Mouse (Mus musculus): ENCODE data around the gene Zar1l. TPM values are rescaled to one million over a fixed set of nuclear protein-coding genes. Genes with fewer than 3 reads are reported as not detected.

The Zar1l gene
- not detected in 2 replicates for polyA plus RNA-seq (2014; fragmentation: Nextera tagmentation; extraction: Ambion mirVana)

DNA sequence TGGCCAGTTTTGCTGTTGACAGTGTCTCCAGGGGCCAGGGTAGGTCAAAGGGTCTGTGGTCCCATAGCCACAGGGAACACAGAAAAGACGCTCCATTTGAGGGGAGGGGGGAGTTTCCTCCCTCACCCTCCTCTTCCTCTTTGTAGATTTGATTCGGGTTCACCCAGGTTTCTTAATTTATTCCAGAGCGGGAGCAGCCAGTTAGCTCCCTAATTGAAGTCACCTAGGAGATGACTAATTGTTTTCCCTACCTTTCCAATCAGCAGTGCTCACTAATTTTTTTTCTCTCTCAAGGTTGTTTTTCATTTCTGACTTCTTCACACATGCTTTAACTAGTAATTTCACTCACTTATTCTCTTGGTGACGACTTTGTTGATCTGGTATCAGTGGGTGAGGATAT lies at the start of gene Zar1l:
TSS of gene Zar1l (minus strand) at position 101 of the 400 bp plus-strand sequence.
- Histone ChIP-seq H3K4me3 (ENCODE audit: low read depth, low read length) (no peak within 1 kb of the TSS), H3K27ac (replicated peaks; ENCODE audit: low read depth, low read length) (no peak within 1 kb of the TSS), H3K9ac (replicated peaks; ENCODE audit: low read length) (no peak within 1 kb of the TSS), H3K4me1 (ENCODE audit: control insufficient read depth, insufficient read depth, low read length) (no peaks in the 10 kb centered on the region), H3K9me3 (replicated peaks; ENCODE audit: control insufficient read depth, low read length) (no peaks in the 10 kb centered on the region), H3K36me3 (replicated peaks; ENCODE audit: control insufficient read depth, insufficient read depth, low read depth, low read length) (no peaks in the 10 kb centered on the region), H3K4me2 (ENCODE audit: low read depth, low read length) (no peak within 1 kb of the TSS), H3K27me3 (ENCODE audit: control insufficient read depth, insufficient read depth, low read length) (no peaks in the 10 kb centered on the region)
- ATAC-seq (replicated peaks; ENCODE audit: insufficient number of reproducible peaks, low FRiP score, low TSS enrichment, low read depth) = no peak
- DNase-seq (ENCODE audit: low spot score) = no peak
- WGBS = 42% methylated on average over 4 of the region's 4 CpGs

DNA sequence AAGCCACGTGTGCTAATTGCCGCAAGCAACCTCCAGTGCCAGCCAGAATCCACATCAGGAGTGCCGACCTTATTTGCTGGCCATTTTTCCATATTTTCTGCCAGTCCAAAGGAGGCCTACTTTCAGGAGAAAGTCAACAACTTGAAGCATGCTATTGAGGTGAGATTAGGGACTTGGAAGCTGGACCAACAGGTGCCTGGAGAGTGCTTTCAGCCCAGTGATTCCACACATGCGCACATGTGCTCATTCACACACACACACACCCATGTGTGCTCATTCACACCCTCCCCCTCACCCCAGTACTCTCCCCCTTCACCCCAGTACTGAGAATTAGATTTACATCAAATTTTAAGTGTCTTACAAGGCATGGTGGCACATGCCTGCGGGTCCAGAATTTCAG lies 49.0 kb upstream of the Zar1l start:
- no peak for ATAC-seq (replicated peaks; ENCODE audit: insufficient number of reproducible peaks, low FRiP score, low TSS enrichment, low read depth)
- H3K27me3 ChIP-seq (ENCODE audit: control insufficient read depth, insufficient read depth, low read length) = no peaks in the 10 kb centered on the region
- no peak overlapping the region for H3K4me3 ChIP-seq (ENCODE audit: low read depth, low read length)
- peaks cover 2% of the 10 kb centered on the region; the same call in 1 of the 2 replicates for H3K36me3 ChIP-seq (replicated peaks; ENCODE audit: control insufficient read depth, insufficient read depth, low read depth, low read length)
- WGBS = 92% methylated on average over 5 of the region's 5 CpGs
- H3K4me2 ChIP-seq (ENCODE audit: low read depth, low read length) = no peak overlapping the region
- H3K27ac ChIP-seq (replicated peaks; ENCODE audit: low read depth, low read length) = no peak overlapping the region
- no peaks in the 10 kb centered on the region for H3K9me3 ChIP-seq (replicated peaks; ENCODE audit: control insufficient read depth, low read length)
- H3K4me1 ChIP-seq (ENCODE audit: control insufficient read depth, insufficient read depth, low read length) = no peaks in the 10 kb centered on the region
- H3K9ac ChIP-seq (replicated peaks; ENCODE audit: low read length) = no peak overlapping the region
- no peak for DNase-seq (ENCODE audit: low spot score)

DNA sequence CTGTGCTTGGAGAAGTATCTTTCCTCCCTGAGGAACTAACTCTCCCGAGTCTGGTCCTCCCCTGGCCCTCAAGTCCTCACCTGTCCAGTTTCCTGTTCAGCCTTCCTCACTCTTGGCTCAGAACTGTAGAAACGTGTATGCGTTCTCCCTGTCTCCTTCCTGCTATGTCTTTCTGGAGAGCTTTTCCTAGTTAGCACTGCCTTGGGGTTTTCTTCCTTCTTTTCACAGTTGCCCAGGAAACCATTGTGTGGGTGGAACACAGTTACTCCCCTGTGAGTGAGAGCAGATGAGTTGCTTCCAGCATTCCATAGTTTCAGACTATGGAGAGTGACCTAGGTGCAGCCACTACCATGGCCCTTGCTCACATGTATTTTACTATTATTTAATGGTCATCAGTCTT lies 48.3 kb upstream of the Zar1l start:
- Histone ChIP-seq H3K27ac (replicated peaks; ENCODE audit: low read depth, low read length) (no peak overlapping the region), H3K4me2 (ENCODE audit: low read depth, low read length) (no peak overlapping the region), H3K9ac (replicated peaks; ENCODE audit: low read length) (no peak overlapping the region), H3K4me1 (ENCODE audit: control insufficient read depth, insufficient read depth, low read length) (no peaks in the 10 kb centered on the region), H3K9me3 (replicated peaks; ENCODE audit: control insufficient read depth, low read length) (no peaks in the 10 kb centered on the region), H3K36me3 (replicated peaks; ENCODE audit: control insufficient read depth, insufficient read depth, low read depth, low read length) (peaks cover 2% of the 10 kb centered on the region; the same call in 1 of the 2 replicates), H3K27me3 (ENCODE audit: control insufficient read depth, insufficient read depth, low read length) (no peaks in the 10 kb centered on the region), H3K4me3 (ENCODE audit: low read depth, low read length) (no peak overlapping the region)
- WGBS = 78% methylated on average over 3 of the region's 3 CpGs
- no peak for ATAC-seq (replicated peaks; ENCODE audit: insufficient number of reproducible peaks, low FRiP score, low TSS enrichment, low read depth)
- no peak for DNase-seq (ENCODE audit: low spot score)

DNA sequence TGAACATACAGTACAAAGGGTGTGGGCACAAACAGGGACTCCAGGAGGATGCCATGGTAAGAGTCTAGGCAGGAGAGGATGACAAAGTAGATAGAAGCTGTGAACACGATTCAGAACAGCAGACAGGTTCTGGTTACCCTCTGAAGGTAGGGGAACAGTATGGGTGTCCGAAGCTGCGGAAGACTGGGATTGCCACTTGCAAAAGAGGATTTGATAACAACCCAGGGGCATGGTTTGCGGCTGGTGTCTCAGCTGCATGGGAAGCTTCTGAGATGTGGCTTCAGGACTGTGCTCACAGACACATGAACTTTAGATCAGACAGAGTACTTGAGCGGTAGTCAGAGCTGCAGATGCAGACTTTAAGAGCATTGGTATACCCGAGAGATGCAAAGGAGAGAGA lies 46.5 kb upstream of the Zar1l start:
- Histone ChIP-seq H3K27ac (replicated peaks; ENCODE audit: low read depth, low read length) (no peak overlapping the region), H3K36me3 (replicated peaks; ENCODE audit: control insufficient read depth, insufficient read depth, low read depth, low read length) (no peaks in the 10 kb centered on the region; the same call in 1 of the 2 replicates), H3K9ac (replicated peaks; ENCODE audit: low read length) (no peak overlapping the region), H3K4me2 (ENCODE audit: low read depth, low read length) (no peak overlapping the region), H3K4me3 (ENCODE audit: low read depth, low read length) (no peak overlapping the region), H3K9me3 (replicated peaks; ENCODE audit: control insufficient read depth, low read length) (no peaks in the 10 kb centered on the region), H3K27me3 (ENCODE audit: control insufficient read depth, insufficient read depth, low read length) (no peaks in the 10 kb centered on the region), H3K4me1 (ENCODE audit: control insufficient read depth, insufficient read depth, low read length) (no peaks in the 10 kb centered on the region)
- DNase-seq (ENCODE audit: low spot score) (no peak), ATAC-seq (replicated peaks; ENCODE audit: insufficient number of reproducible peaks, low FRiP score, low TSS enrichment, low read depth) (no peak)
- 92% methylated on average over 6 of the region's 6 CpGs for WGBS

DNA sequence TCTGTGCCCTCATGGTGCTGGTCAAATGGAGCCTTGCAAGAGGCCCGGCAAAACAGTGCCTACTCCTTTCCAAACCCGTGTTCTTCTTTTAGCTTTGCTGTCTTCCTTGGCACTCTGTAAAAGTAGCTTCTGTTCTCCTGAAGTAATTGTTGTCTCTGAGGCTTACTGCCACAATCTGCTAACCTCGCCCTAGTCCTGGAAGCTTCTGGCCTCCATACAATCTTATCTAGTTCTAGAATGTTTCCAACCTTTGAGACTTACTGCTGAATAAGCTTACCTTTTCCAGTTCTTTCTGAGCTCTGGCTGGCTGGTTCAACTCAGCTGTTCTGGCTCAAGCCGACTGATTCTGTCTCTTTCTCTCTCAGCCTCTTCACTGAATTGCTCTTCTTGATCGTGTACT lies 43.8 kb upstream of the Zar1l start:
- DNase-seq (ENCODE audit: low spot score) (no peak), ATAC-seq (replicated peaks; ENCODE audit: insufficient number of reproducible peaks, low FRiP score, low TSS enrichment, low read depth) (no peak)
- no peak overlapping the region for H3K9ac ChIP-seq (replicated peaks; ENCODE audit: low read length)
- H3K36me3 ChIP-seq (replicated peaks; ENCODE audit: control insufficient read depth, insufficient read depth, low read depth, low read length) = no peaks in the 10 kb centered on the region; the same call in none of the 2 replicates
- 93% methylated on average over 5 of the region's 5 CpGs for WGBS
- H3K4me2 ChIP-seq (ENCODE audit: low read depth, low read length) = no peak overlapping the region
- no peaks in the 10 kb centered on the region for H3K27me3 ChIP-seq (ENCODE audit: control insufficient read depth, insufficient read depth, low read length)
- H3K4me3 ChIP-seq (ENCODE audit: low read depth, low read length) = no peak overlapping the region
- no peaks in the 10 kb centered on the region for H3K9me3 ChIP-seq (replicated peaks; ENCODE audit: control insufficient read depth, low read length)
- H3K4me1 ChIP-seq (ENCODE audit: control insufficient read depth, insufficient read depth, low read length) = no peaks in the 10 kb centered on the region
- H3K27ac ChIP-seq (replicated peaks; ENCODE audit: low read depth, low read length) = no peak overlapping the region

DNA sequence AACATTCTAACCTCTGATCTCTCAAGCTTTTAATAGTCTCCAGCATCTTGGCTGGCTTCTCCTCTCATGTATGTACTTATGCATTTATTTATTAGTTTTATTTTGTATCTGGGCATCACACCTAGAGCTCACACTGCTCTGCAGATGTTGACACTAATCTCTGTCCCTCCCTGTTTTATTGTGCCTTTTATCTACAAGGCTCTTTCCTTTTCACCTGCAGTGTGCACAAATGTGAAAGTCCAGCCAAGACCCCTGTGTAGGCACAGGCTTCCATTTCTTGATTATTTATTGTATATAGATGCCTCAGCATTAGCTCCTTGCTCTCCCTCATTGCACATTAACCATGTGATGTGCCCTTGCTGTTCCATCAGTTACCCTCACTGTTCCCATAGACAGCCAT lies 43.4 kb upstream of the Zar1l start:
- Histone ChIP-seq H3K27ac (replicated peaks; ENCODE audit: low read depth, low read length) (no peak overlapping the region), H3K4me1 (ENCODE audit: control insufficient read depth, insufficient read depth, low read length) (no peaks in the 10 kb centered on the region), H3K9ac (replicated peaks; ENCODE audit: low read length) (no peak overlapping the region), H3K4me3 (ENCODE audit: low read depth, low read length) (no peak overlapping the region), H3K36me3 (replicated peaks; ENCODE audit: control insufficient read depth, insufficient read depth, low read depth, low read length) (no peaks in the 10 kb centered on the region; the same call in none of the 2 replicates), H3K27me3 (ENCODE audit: control insufficient read depth, insufficient read depth, low read length) (no peaks in the 10 kb centered on the region), H3K4me2 (ENCODE audit: low read depth, low read length) (no peak overlapping the region), H3K9me3 (replicated peaks; ENCODE audit: control insufficient read depth, low read length) (no peaks in the 10 kb centered on the region)
- ATAC-seq (replicated peaks; ENCODE audit: insufficient number of reproducible peaks, low FRiP score, low TSS enrichment, low read depth) = no peak
- DNase-seq (ENCODE audit: low spot score) = no peak

DNA sequence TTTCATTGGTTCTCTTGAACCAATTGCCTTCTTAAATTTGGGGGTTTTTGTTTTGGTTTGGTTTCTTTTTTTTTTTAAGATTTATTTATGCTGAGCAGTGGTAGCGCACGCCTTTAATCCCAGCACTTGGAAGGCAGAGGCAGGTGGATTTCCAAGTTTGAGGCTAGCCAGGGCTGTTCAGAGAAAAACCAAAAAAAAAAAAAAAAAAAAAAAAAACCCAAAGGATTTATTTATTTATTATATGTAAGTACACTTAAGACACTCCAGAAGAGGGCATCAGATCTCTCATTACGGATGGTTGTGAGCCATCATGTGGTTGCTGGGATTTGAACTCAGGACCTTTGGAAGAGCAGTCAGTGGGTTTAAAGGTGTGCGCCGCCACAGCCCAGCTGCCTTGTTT lies 42.9 kb upstream of the Zar1l start:
- no peak for DNase-seq (ENCODE audit: low spot score)
- Histone ChIP-seq H3K4me3 (ENCODE audit: low read depth, low read length) (no peak overlapping the region), H3K27ac (replicated peaks; ENCODE audit: low read depth, low read length) (no peak overlapping the region), H3K36me3 (replicated peaks; ENCODE audit: control insufficient read depth, insufficient read depth, low read depth, low read length) (no peaks in the 10 kb centered on the region; the same call in none of the 2 replicates), H3K9me3 (replicated peaks; ENCODE audit: control insufficient read depth, low read length) (no peaks in the 10 kb centered on the region), H3K27me3 (ENCODE audit: control insufficient read depth, insufficient read depth, low read length) (no peaks in the 10 kb centered on the region), H3K9ac (replicated peaks; ENCODE audit: low read length) (no peak overlapping the region), H3K4me1 (ENCODE audit: control insufficient read depth, insufficient read depth, low read length) (no peaks in the 10 kb centered on the region), H3K4me2 (ENCODE audit: low read depth, low read length) (no peak overlapping the region)
- ATAC-seq (replicated peaks; ENCODE audit: insufficient number of reproducible peaks, low FRiP score, low TSS enrichment, low read depth) = no peak
- 95% methylated on average over 5 of the region's 5 CpGs for whole genome bisulfite sequencing

DNA sequence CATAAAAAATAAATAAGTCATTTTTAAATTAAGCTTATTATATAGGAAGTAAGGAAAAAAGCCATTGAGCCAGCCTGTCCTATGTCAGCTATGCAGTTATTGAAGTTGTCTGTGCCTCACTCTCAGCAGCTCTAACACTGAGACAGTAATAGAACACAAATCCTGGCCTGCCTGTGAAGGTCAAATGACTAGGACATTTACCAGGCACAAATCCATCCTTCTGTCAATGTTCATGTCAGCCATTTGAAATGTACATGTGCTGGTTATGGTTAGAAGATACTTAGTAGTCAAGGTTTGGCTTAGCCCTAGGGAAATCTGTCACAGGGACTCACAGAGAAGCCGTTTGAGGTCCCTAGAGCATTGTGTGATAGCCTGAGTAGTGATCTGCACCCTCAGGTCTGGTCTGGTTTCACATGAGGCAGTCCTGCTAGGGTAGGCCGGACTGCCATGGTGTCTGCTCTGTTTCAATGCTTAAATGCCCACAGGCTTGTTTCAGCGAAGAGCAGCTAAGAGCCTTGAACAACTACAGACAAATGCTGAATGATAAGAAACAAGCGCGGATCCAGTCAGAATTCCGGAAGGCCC lies 41.6 kb upstream of the Zar1l start:
- H3K27me3 ChIP-seq (ENCODE audit: control insufficient read depth, insufficient read depth, low read length) = no peaks in the 10 kb centered on the region
- WGBS = 90% methylated on average over 6 of the region's 6 CpGs
- no peak overlapping the region for H3K27ac ChIP-seq (replicated peaks; ENCODE audit: low read depth, low read length)
- H3K4me2 ChIP-seq (ENCODE audit: low read depth, low read length) = no peak overlapping the region
- ATAC-seq (replicated peaks; ENCODE audit: insufficient number of reproducible peaks, low FRiP score, low TSS enrichment, low read depth) (no peak), DNase-seq (ENCODE audit: low spot score) (no peak)
- H3K4me1 ChIP-seq (ENCODE audit: control insufficient read depth, insufficient read depth, low read length) = no peaks in the 10 kb centered on the region
- no peak overlapping the region for H3K9ac ChIP-seq (replicated peaks; ENCODE audit: low read length)
- H3K9me3 ChIP-seq (replicated peaks; ENCODE audit: control insufficient read depth, low read length) = no peaks in the 10 kb centered on the region
- no peaks in the 10 kb centered on the region; the same call in none of the 2 replicates for H3K36me3 ChIP-seq (replicated peaks; ENCODE audit: control insufficient read depth, insufficient read depth, low read depth, low read length)
- no peak overlapping the region for H3K4me3 ChIP-seq (ENCODE audit: low read depth, low read length)

Data from embryonic facial prominence, embryonic 11.5 days (tissue).